Mouse (Mus musculus): ENCODE data around the gene Kmt2c. TPM values are rescaled to one million over a fixed set of nuclear protein-coding genes. Genes with fewer than 3 reads are reported as not detected.
"Not testable (repeated sequence)": the region's sequence is repeated elsewhere in the genome, so short reads cannot be mapped to it uniquely, and the experiment has no call there.

Kmt2c gene
- polyA plus RNA-seq, 1 experiment: 28.5 TPM

GRCm38 (mm10) chr5:25256686-25257085 is 241.9 kb downstream of the Kmt2c start:
- Histone ChIP-seq H3K4me1 (ENCODE audit: control insufficient read depth, insufficient read depth, low read length) (no peaks in the 10 kb centered on the region), H3K4me3 (replicated peaks; ENCODE audit: control insufficient read depth, low read depth, low read length) (no peak overlapping the region), H3K27ac (ENCODE audit: control insufficient read depth, insufficient read depth, low read depth, low read length, poor library complexity) (no peak overlapping the region)
- WGBS: 84% methylated on average over 2 of the region's 2 CpGs
- TF ChIP-seq CTCF (IDR thresholded peaks at IDR 0.05; ENCODE audit: control insufficient read depth, insufficient read depth, low read length) (no peak), POLR2A (IDR thresholded peaks at IDR 0.05; ENCODE audit: borderline replicate concordance, control insufficient read depth, low read depth, low read length) (no peak)

- TF ChIP-seq POLR2A (IDR thresholded peaks at IDR 0.05; ENCODE audit: borderline replicate concordance, control insufficient read depth, low read depth, low read length) (no peak), CTCF (IDR thresholded peaks at IDR 0.05; ENCODE audit: control insufficient read depth, insufficient read depth, low read length) (no peak)
- Histone ChIP-seq H3K4me3 (replicated peaks; ENCODE audit: control insufficient read depth, low read depth, low read length) (no peak overlapping the region), H3K27ac (ENCODE audit: control insufficient read depth, insufficient read depth, low read depth, low read length, poor library complexity) (no peak overlapping the region), H3K4me1 (ENCODE audit: control insufficient read depth, insufficient read depth, low read length) (no peaks in the 10 kb centered on the region)
- WGBS: 81% methylated on average over 4 of the region's 4 CpGs
These were observed 244.1 kb downstream of the Kmt2c start for GRCm38 (mm10) chr5:25254491-25254890.

- Histone ChIP-seq H3K4me3 (replicated peaks; ENCODE audit: control insufficient read depth, low read depth, low read length) (no peak overlapping the region), H3K27ac (ENCODE audit: control insufficient read depth, insufficient read depth, low read depth, low read length, poor library complexity) (no peak overlapping the region), H3K4me1 (ENCODE audit: control insufficient read depth, insufficient read depth, low read length) (no peaks in the 10 kb centered on the region)
- TF ChIP-seq CTCF (IDR thresholded peaks at IDR 0.05; ENCODE audit: control insufficient read depth, insufficient read depth, low read length) (no peak), POLR2A (IDR thresholded peaks at IDR 0.05; ENCODE audit: borderline replicate concordance, control insufficient read depth, low read depth, low read length) (no peak)
- WGBS: 89% methylated on average over 8 of the region's 8 CpGs
These were observed 245.6 kb downstream of the Kmt2c start for GRCm38 (mm10) chr5:25252825-25253544.

GRCm38 (mm10) chr5:25252423-25252822 is 246.2 kb downstream of the Kmt2c start:
- Histone ChIP-seq H3K27ac (ENCODE audit: control insufficient read depth, insufficient read depth, low read depth, low read length, poor library complexity) (no peak overlapping the region), H3K4me3 (replicated peaks; ENCODE audit: control insufficient read depth, low read depth, low read length) (no peak overlapping the region), H3K4me1 (ENCODE audit: control insufficient read depth, insufficient read depth, low read length) (no peaks in the 10 kb centered on the region)
- no peak for TF ChIP-seq POLR2A (IDR thresholded peaks at IDR 0.05; ENCODE audit: borderline replicate concordance, control insufficient read depth, low read depth, low read length)
- 82% methylated on average over 2 of the region's 2 CpGs for WGBS

DNA sequence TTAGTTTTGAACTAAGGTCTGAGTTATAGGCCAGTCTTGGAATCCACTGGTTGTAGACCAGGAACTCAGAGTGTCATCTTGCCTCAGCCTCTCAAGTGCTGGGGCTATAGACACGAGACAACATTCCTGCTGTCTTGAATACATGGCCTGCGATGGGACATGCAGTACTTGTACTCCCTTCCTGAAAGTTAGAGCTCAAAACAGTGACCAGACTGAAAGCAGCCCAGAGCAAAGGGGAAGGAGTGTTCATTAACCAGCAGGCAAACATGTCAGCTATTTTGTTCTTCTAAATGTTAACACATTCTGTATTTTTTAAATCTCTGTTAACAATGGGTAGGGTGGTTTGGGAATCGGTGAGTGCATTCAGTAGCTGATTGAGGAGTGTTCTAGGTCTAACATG is 251.5 kb downstream of the Kmt2c start:
- Histone ChIP-seq H3K27ac (ENCODE audit: control insufficient read depth, insufficient read depth, low read depth, low read length, poor library complexity) (no peak overlapping the region), H3K4me3 (replicated peaks; ENCODE audit: control insufficient read depth, low read depth, low read length) (no peak overlapping the region), H3K4me1 (ENCODE audit: control insufficient read depth, insufficient read depth, low read length) (no peaks in the 10 kb centered on the region; the same call in 1 of the 2 replicates)
- TF ChIP-seq CTCF (IDR thresholded peaks at IDR 0.05; ENCODE audit: control insufficient read depth, insufficient read depth, low read length) (no peak), POLR2A (IDR thresholded peaks at IDR 0.05; ENCODE audit: borderline replicate concordance, control insufficient read depth, low read depth, low read length) (no peak)
- WGBS: 76% methylated on average over 3 of the region's 3 CpGs

GRCm38 (mm10) chr5:25246473-25246865 is 252.1 kb downstream of the Kmt2c start:
- H3K27ac ChIP-seq (ENCODE audit: control insufficient read depth, insufficient read depth, low read depth, low read length, poor library complexity): no peak overlapping the region
- TF ChIP-seq CTCF (IDR thresholded peaks at IDR 0.05; ENCODE audit: control insufficient read depth, insufficient read depth, low read length) (no peak), POLR2A (IDR thresholded peaks at IDR 0.05; ENCODE audit: borderline replicate concordance, control insufficient read depth, low read depth, low read length) (no peak)
- H3K4me3 ChIP-seq (replicated peaks; ENCODE audit: control insufficient read depth, low read depth, low read length): no peak overlapping the region
- no peaks in the 10 kb centered on the region; the same call in 1 of the 2 replicates for H3K4me1 ChIP-seq (ENCODE audit: control insufficient read depth, insufficient read depth, low read length)
- WGBS: 73% methylated on average over 1 of the region's 1 CpGs

DNA sequence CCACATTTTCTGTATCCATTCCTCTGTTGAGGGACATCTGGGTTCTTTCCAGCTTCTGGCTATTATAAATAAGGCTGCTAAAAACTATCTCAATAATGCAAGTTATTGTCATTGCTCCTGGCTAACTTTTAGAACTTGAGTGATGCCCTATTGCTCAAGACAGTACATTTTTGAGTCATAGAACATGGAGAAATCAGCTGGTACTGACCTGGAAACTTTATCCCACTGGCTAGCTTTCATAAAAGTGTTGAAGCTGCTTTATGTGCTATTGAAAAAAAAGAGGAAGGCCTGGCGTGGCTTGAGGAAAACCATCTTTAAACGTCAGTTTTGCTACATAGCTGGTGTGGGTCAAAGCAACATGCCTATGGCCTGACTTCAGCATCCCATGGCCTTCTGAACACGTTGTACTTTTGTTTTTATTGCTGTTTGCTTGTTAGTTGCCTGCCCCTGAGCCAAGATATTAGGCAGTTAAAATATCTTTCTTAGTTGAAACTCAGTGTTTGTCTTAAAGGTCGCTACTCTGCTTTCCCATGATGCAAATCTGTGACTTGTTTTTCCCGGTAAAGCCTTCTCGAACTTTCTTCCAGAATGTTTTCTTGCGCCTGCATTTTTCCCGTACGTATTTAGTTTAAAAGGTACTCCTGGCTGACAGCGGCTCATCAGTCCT is 252.6 kb downstream of the Kmt2c start:
- 73% methylated on average over 10 of the region's 10 CpGs for WGBS
- no peak overlapping the region for H3K27ac ChIP-seq (ENCODE audit: control insufficient read depth, insufficient read depth, low read depth, low read length, poor library complexity)
- TF ChIP-seq CTCF (IDR thresholded peaks at IDR 0.05; ENCODE audit: control insufficient read depth, insufficient read depth, low read length): no peak
- no peak for TF ChIP-seq POLR2A (IDR thresholded peaks at IDR 0.05; ENCODE audit: borderline replicate concordance, control insufficient read depth, low read depth, low read length)

GRCm38 (mm10) chr5:25243101-25243500 is 255.5 kb downstream of the Kmt2c start:
- no peaks in the 10 kb centered on the region; the same call in 1 of the 2 replicates for H3K4me1 ChIP-seq (ENCODE audit: control insufficient read depth, insufficient read depth, low read length)
- H3K27ac ChIP-seq (ENCODE audit: control insufficient read depth, insufficient read depth, low read depth, low read length, poor library complexity): no peak overlapping the region
- 50% methylated on average over 6 of the region's 6 CpGs for WGBS
- no peak for TF ChIP-seq CTCF (IDR thresholded peaks at IDR 0.05; ENCODE audit: control insufficient read depth, insufficient read depth, low read length)
- TF ChIP-seq POLR2A (IDR thresholded peaks at IDR 0.05; ENCODE audit: borderline replicate concordance, control insufficient read depth, low read depth, low read length): no peak
- no peak overlapping the region for H3K4me3 ChIP-seq (replicated peaks; ENCODE audit: control insufficient read depth, low read depth, low read length)

More for the DNA sequence above, 252.6 kb downstream of the Kmt2c start:
- no peaks in the 10 kb centered on the region; the same call in 1 of the 2 replicates for H3K4me1 ChIP-seq (ENCODE audit: control insufficient read depth, insufficient read depth, low read length)
- no peak overlapping the region for H3K4me3 ChIP-seq (replicated peaks; ENCODE audit: control insufficient read depth, low read depth, low read length)

- WGBS: 79% methylated on average over 1 of the region's 1 CpGs
- H3K27ac ChIP-seq (ENCODE audit: control insufficient read depth, insufficient read depth, low read depth, low read length, poor library complexity); H3K4me1 ChIP-seq (ENCODE audit: control insufficient read depth, insufficient read depth, low read length); H3K4me3 ChIP-seq (replicated peaks; ENCODE audit: control insufficient read depth, low read depth, low read length): not testable (repeated sequence)
These were observed 274.2 kb downstream of the Kmt2c start for GRCm38 (mm10) chr5:25224377-25224776.
